Comparison of ENCODE assay signal across 16 mouse cellular contexts in genomic region chr3:108689979-108690378, GRCm38 (mm10). TPM values are rescaled to one million over a fixed set of nuclear protein-coding genes. Genes with fewer than 3 reads are reported as not detected.
DNase-seq lines count a peak whose midpoint lies in the region; ATAC-seq and TF ChIP-seq lines count a peak whose summit lies in the region.
"Had no signal": no experiment of that assay in that cellular context is flagged by ENCODE, and none has a peak within 500 bp of the region (broad histone marks: within the 10 kb centered on the region; RNA-seq: fewer than 3 reads in every experiment).

No protein-coding gene starts in this region.

- CTCF ChIA-PET in Patski (lab: Charles Lee) = no interaction called here

- H3K9ac ChIP-seq in CH12.LX (ENCODE audit: insufficient read depth, low read depth) = no peak overlapping the region
- H3K9ac ChIP-seq: heart, embryonic 13.5 days; kidney, embryonic 15.5 days had no signal

- no peak overlapping the region for H3K27ac ChIP-seq in CH12.LX (ENCODE audit: insufficient read depth, low read depth)
- H3K27ac ChIP-seq: heart, embryonic 13.5 days; kidney, embryonic 15.5 days; macrophage had no signal

- peak; percentile 28; the same call in 1 of the 2 replicates for TF ChIP-seq EP300 in CH12.LX (IDR thresholded peaks at IDR 0.05; ENCODE audit: low read length)

- H3K27me3 ChIP-seq in CH12.LX (replicated peaks) = no peaks in the 10 kb centered on the region
- no peaks in the 10 kb centered on the region for H3K27me3 ChIP-seq in Patski
- H3K27me3 ChIP-seq: heart, embryonic 13.5 days; kidney, embryonic 15.5 days had no signal

- H3K4me3 ChIP-seq in CH12.LX (replicated peaks in 1 of 3; ENCODE audit: low read depth in 2 of 3, low read length in 2 of 3, poor library complexity in 1 of 3) = no peak overlapping the region
- H3K4me3 ChIP-seq: heart, embryonic 13.5 days; kidney, embryonic 15.5 days had no signal

- peaks cover 5% of the 10 kb centered on the region for H3K9me3 ChIP-seq in CH12.LX (replicated peaks; ENCODE audit: low read length)
- H3K9me3 ChIP-seq: heart, embryonic 13.5 days; kidney, embryonic 15.5 days had no signal

- in situ Hi-C loops in CH12.LX (cut with MboI; ENCODE audit: low pct_ligation_motif_present, low pct_unique_long_range_greater_than_20kb, low sequenced_read_pairs) (no loop called here), Patski (cut with MboI; ENCODE audit: low pct_unique_long_range_greater_than_20kb) (loop anchor here (10.0 kb wide), 1 partner anchor 375 kb away; no protein-coding TSS in a partner anchor)

- no peaks in the 10 kb centered on the region for H3K79me2 ChIP-seq in CH12.LX (replicated peaks; ENCODE audit: control insufficient read depth, extremely low read depth, insufficient read depth, poor library complexity, severe bottlenecking)

- peaks cover 8 to 34% of the 10 kb centered on the region in 2 experiments for H3K36me3 ChIP-seq in CH12.LX (replicated peaks in 1 of 2; ENCODE audit: control insufficient read depth in 1 of 2, insufficient read depth in 1 of 2, low read length in 1 of 2)

- POLR2A ChIA-PET in Patski (lab: Charles Lee) = no interaction called here

- no peak for TF ChIP-seq POLR2A in CH12.LX (IDR thresholded peaks at IDR 0.05; ENCODE audit: low read depth, low read length)

- dilution Hi-C loops in CH12.LX (cut with MboI; ENCODE audit: extremely low pct_ligation_motif_present, extremely low pct_unique_long_range_greater_than_20kb, low sequenced_read_pairs) = no loop called here

- TF ChIP-seq CTCF in CH12.LX (conservative IDR thresholded peaks at IDR 0.05 in 1 of 2, IDR thresholded peaks at IDR 0.05 in 1 of 2; ENCODE audit: low read depth in 2 of 2, low read length in 2 of 2) = no peak
- no peak for TF ChIP-seq CTCF in Patski (IDR thresholded peaks at IDR 0.05)

- peak; percentile 31; the same call in 1 of the 2 replicates for ATAC-seq in frontal cortex, adult (ENCODE audit: low TSS enrichment)
- ATAC-seq in Patski = no peak
- ATAC-seq: inflammation-experienced regulatory T-cells, adult 6 months had no signal

- TF ChIP-seq RAD21 in CH12.LX (IDR thresholded peaks at IDR 0.05; ENCODE audit: low read depth, low read length) = no peak

- DNase-seq in frontal cortex, postnatal 10 days (ENCODE audit: low spot score in 2 of 2) = no peak
- DNase-seq in CH12.LX (ENCODE audit: extremely low read depth) (peak; percentile 24), Patski (ENCODE audit: low read depth, low spot score) (peak; percentile 73)
- peak; percentile 95 for DNase-seq in fibroblast of lung, adult 2 months (ENCODE audit: low read depth)
- DNase-seq in thymus, adult 18-20 months = no peak
- no peak for DNase-seq in left cerebral cortex, adult 8-10 months (ENCODE audit: low spot score in 2 of 2)
- DNase-seq: cerebellum, adult 18-20 months; gastrocnemius, postnatal 25 days; left cerebral cortex, postnatal 4 days; midbrain, embryonic 14.5 days; right cerebral cortex, postnatal 4 days had no signal

- H3K4me1 ChIP-seq in CH12.LX (ENCODE audit: control insufficient read depth in 1 of 2, insufficient read depth in 2 of 2) = peaks cover 3 to 9% of the 10 kb centered on the region in 2 experiments; a peak in 2 of 4 replicates
- H3K4me1 ChIP-seq: heart, embryonic 13.5 days; kidney, embryonic 15.5 days had no signal

- no peak overlapping the region for H3K4me2 ChIP-seq in CH12.LX (ENCODE audit: insufficient read depth, low read depth, poor library complexity, severe bottlenecking)
- H3K4me2 ChIP-seq: heart, embryonic 13.5 days; kidney, embryonic 15.5 days had no signal

TF ChIP-seq in CH12.LX, 34 proteins besides CTCF, POLR2A, EP300 and RAD21:
- TF ChIP-seq ZNF384 (IDR thresholded peaks at IDR 0.05; ENCODE audit: low read depth, low read length) = no peak
- no peak for TF ChIP-seq ETS1 (conservative IDR thresholded peaks at IDR 0.05; ENCODE audit: low read depth, low read length)
- no peak for TF ChIP-seq MAZ (IDR thresholded peaks at IDR 0.05; ENCODE audit: low read depth, low read length)
- no peak for TF ChIP-seq JUN (IDR thresholded peaks at IDR 0.05; ENCODE audit: insufficient read depth, low read depth, low read length)
- no peak for TF ChIP-seq MEF2A (IDR thresholded peaks at IDR 0.05; ENCODE audit: borderline replicate concordance, low read depth, low read length)

RNA-seq across cellular contexts. Expression of gene Gpsm2, which starts 32.1 kb away (rescaled TPM):
- total RNA-seq in CH12.LX (2012; rRNA removed) (8.5 and 9.7 TPM in 2 replicates), CH12.LX (2014; rRNA removed) (10.4 TPM in 2 replicates)
- polyA plus RNA-seq in CH12.LX (2012; ENCODE audit: insufficient read length, low read depth) (7.5 and 11.2 TPM in 2 replicates), Patski (2021) (36.0 TPM)
- 10 to 100 TPM; 10.5 to 14.6 (median 10.7) TPM for total RNA-seq in left cerebral cortex, adult 8-10 months (2022)

RNA-seq across cellular contexts. Expression of gene Clcc1, which starts 36.3 kb away (rescaled TPM):
- total RNA-seq in CH12.LX (2012; rRNA removed) = 31.6 and 38.9 TPM in 2 replicates
- 51.4 and 53.0 TPM in 2 replicates for total RNA-seq in CH12.LX (2014; rRNA removed)
- 36.3 and 36.5 TPM in 2 replicates for polyA plus RNA-seq in CH12.LX (2012; ENCODE audit: insufficient read length, low read depth)
- polyA plus RNA-seq in Patski (2021) = 74.3 TPM
- total RNA-seq in left cerebral cortex, adult 8-10 months (2022) = 10 to 100 TPM; 33.7 to 37.9 (median 35.7) TPM

RNA-seq across cellular contexts. Expression of gene Aknad1, which starts 49.5 kb away (rescaled TPM):
- total RNA-seq in CH12.LX (2012; rRNA removed) = not detected in 2 replicates
- total RNA-seq in CH12.LX (2014; rRNA removed) = not detected in 2 replicates
- polyA plus RNA-seq in CH12.LX (2012; ENCODE audit: insufficient read length, low read depth) = not detected in 2 replicates
- not detected for polyA plus RNA-seq in Patski (2021)
- total RNA-seq in left cerebral cortex, adult 8-10 months (2022) = not detected
- total RNA-seq: left cerebral cortex, postnatal 4 days had no signal
- polyA plus RNA-seq: inflammation-experienced regulatory T-cells, adult 6 months; macrophage; midbrain, embryonic 14.5 days had no signal

Comparison
In these comparisons a context has a peak if more than half of its experiments do, and no peak if none do; other contexts are left out.
1. DNase-seq: peak in CH12.LX (single experiment), Patski (single experiment) and fibroblast of lung, adult 2 months (single experiment); none in frontal cortex, postnatal 10 days (0 of 2), thymus, adult 18-20 months (0 of 2) and left cerebral cortex, adult 8-10 months (0 of 2).